Mouse (Mus musculus) C2C12 (cell line): ENCODE data around the gene 1700001J03Rik.
"Not testable (repeated sequence)": the region's sequence is repeated elsewhere in the genome, so short reads cannot be mapped to it uniquely, and the experiment has no call there.

ENCODE experiments used
- CEBPB ChIP-seq: IDR thresholded peaks from one replicate; pipeline ENCODE4 v1.6.1; 2011; ENCODE audit warnings: low read depth, mild to moderate bottlenecking, control low read depth, moderate library complexity
- CTCF ChIP-seq: IDR thresholded peaks from one replicate; pipeline ENCODE4 v1.5.1; 2011; ENCODE audit not compliant: control insufficient read depth, insufficient read depth, insufficient read length
- FOSL1 ChIP-seq: IDR thresholded peaks from one replicate; pipeline ENCODE4 v1.8.0; 2011; ENCODE audit warnings: mild to moderate bottlenecking, low read length; ENCODE audit not compliant: poor library complexity, insufficient read depth, severe bottlenecking
- MAX ChIP-seq: IDR thresholded peaks from one replicate; pipeline ENCODE4 v1.6.1; 2011; ENCODE audit warnings: mild to moderate bottlenecking, control low read depth
- MYOD1 ChIP-seq: IDR thresholded peaks from one replicate; pipeline ENCODE4 v1.6.1; 2011; ENCODE audit warnings: low read depth; ENCODE audit not compliant: control insufficient read depth, insufficient read length
- MYOG ChIP-seq: IDR thresholded peaks from one replicate; pipeline ENCODE4 v1.6.1; 2011; ENCODE audit not compliant: control insufficient read depth, insufficient read length; ENCODE audit errors: extremely low read depth
- USF1 ChIP-seq: IDR thresholded peaks from one replicate; pipeline ENCODE4 v1.6.1; 2011; ENCODE audit warnings: low read depth, mild to moderate bottlenecking, control low read depth, moderate library complexity

- TF ChIP-seq CTCF, MAX, CEBPB, MYOG, MYOD1, USF1, FOSL1: not testable (repeated sequence)
These were observed 26.8 kb downstream of the 1700001J03Rik start for GRCm38 (mm10) chr5:146158326-146158725.
